Mouse (Mus musculus): ENCODE results near the gene Plk3.

DNA sequence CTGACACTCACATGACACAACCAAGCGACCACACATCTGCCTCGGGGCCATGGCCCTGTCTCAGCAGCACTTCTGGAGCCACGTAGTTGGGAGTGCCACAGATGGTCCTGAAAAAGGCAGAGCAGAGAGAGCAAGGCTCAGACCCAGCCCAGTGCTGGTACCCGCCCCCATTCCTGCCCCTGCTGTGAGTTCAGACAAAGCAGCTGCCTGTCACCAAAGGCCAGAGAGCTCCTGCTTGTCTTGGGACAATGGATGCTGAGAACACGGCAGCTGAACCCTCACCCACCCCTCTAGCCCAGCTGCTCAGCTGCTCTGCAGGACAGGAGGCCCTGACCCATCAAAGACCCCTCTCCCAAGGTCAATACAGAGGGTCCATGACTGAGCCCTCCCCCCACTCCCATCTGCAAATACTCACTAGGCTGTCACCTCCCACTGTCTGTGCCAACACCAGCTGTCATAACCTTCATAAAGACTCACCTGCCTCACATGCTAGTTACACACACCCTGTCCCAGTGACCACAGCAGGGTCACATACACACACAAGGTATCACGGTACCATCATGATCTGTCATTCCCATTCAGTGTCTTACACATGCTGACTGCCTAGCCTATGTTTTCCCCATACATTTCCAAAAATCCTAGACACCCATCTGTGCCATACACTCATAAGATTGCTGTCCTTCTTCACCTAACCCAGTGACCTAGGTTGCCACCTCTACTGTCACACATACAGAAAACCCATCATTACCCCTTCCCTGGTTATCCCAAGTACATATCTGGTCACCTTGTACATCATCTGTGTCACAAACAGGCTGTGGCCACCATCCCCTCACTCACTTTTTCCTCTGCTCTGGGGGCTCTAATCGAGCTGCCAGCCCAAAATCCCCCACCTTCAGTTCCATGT, 1.6 kb downstream of the Plk3 start:
- TF ChIP-seq MYOG (IDR thresholded peaks at IDR 0.05; ENCODE audit: control insufficient read depth, extremely low read depth, insufficient read length) (no peak), CTCF (IDR thresholded peaks at IDR 0.05; ENCODE audit: control insufficient read depth, insufficient read depth, insufficient read length) (no peak), MYOD1 (IDR thresholded peaks at IDR 0.05; ENCODE audit: control insufficient read depth, insufficient read length, low read depth) (peak; percentile 30), USF1 (IDR thresholded peaks at IDR 0.05; ENCODE audit: low read depth) (no peak), MAX (IDR thresholded peaks at IDR 0.05) (no peak), CEBPB (IDR thresholded peaks at IDR 0.05; ENCODE audit: low read depth) (no peak), FOSL1 (IDR thresholded peaks at IDR 0.05; ENCODE audit: insufficient read depth, low read length, poor library complexity, severe bottlenecking) (no peak)

All from C2C12 (cell line).